ENCODE assay signal across 38 mouse cellular contexts in genomic region chr1:34465445-34465844, GRCm38 (mm10). TPM values are rescaled to one million over a fixed set of nuclear protein-coding genes. Genes with fewer than 3 reads are reported as not detected.
DNase-seq lines count a peak whose midpoint lies in the region; ATAC-seq and TF ChIP-seq lines count a peak whose summit lies in the region.
"Had no signal": no experiment of that assay in that cellular context is flagged by ENCODE, and none has a peak within 500 bp of the region (broad histone marks: within the 10 kb centered on the region; RNA-seq: fewer than 3 reads in every experiment).

No protein-coding gene starts in this region.

- peak; percentile 43; the same call in 1 of the 2 replicates for ATAC-seq in lung, postnatal 0 days
- ATAC-seq in erythroblast, adult 5-6 weeks (replicated peaks; ENCODE audit: low FRiP score, poor library complexity, severe bottlenecking), result peak; percentile 43; the same call in 1 of the 2 replicates
- peak; percentile 47 for ATAC-seq in liver, embryonic 13.5 days (ENCODE audit: low read depth)
- ATAC-seq in megakaryocyte progenitor cell, adult 5-6 weeks (replicated peaks; ENCODE audit: poor library complexity), result peak; percentile 59
- ATAC-seq: forebrain, embryonic 13.5 days; hindbrain, postnatal 0 days; intestine, embryonic 16.5 days; midbrain, embryonic 16.5 days had no signal

- DNase-seq in lung, postnatal 0 days (ENCODE audit: low spot score), result no peak
- no peak for DNase-seq in lung, adult 2 months
- no peak for DNase-seq in liver, embryonic 13.5 days
- no peak for DNase-seq in thymus, postnatal 36 days
- DNase-seq in embryo, embryonic 9.5 days (ENCODE audit: extremely low spot score), result no peak
- DNase-seq in gastrocnemius, adult 18-20 months (ENCODE audit: low spot score), result no peak
- DNase-seq: adrenal gland, postnatal 25 days; cerebellum, adult 9-10 months; cerebellum, postnatal 36 days; embryo, embryonic 11 days; gastrocnemius, postnatal 10 days; heart, postnatal 36 days; kidney, adult 8-10 months; kidney, postnatal 4 days; layer of hippocampus, postnatal 36 days; left cerebral cortex, postnatal 4 days; lung, embryonic 14.5 days; right cerebral cortex, postnatal 25 days; thymus, postnatal 25 days had no signal

- no peaks in the 10 kb centered on the region for H3K36me3 ChIP-seq in lung, postnatal 0 days (ENCODE audit: insufficient read depth, low read length)
- no peaks in the 10 kb centered on the region for H3K36me3 ChIP-seq in liver, embryonic 13.5 days
- H3K36me3 ChIP-seq: embryonic facial prominence, embryonic 13.5 days; heart, embryonic 10.5 days; heart, embryonic 15.5 days; hindbrain, embryonic 12.5 days; midbrain, embryonic 10.5 days had no signal

- TF ChIP-seq CTCF in lung, postnatal 0 days (IDR thresholded peaks at IDR 0.05), result no peak
- no peak for TF ChIP-seq CTCF in lung, adult 2 months (IDR thresholded peaks at IDR 0.05; ENCODE audit: insufficient read depth, low read length)

- 49% methylated on average over 6 of the region's 6 CpGs for WGBS in lung, postnatal 0 days
- 48% methylated on average over 6 of the region's 6 CpGs for WGBS in lung, adult 2 months
- 36% methylated on average over 6 of the region's 6 CpGs for WGBS in liver, embryonic 13.5 days (ENCODE audit: insufficient replicate concordance)

- no peak overlapping the region for H3K4me3 ChIP-seq in lung, postnatal 0 days (ENCODE audit: low read depth, low read length)
- H3K4me3 ChIP-seq in lung, adult 2 months (replicated peaks; ENCODE audit: extremely low read depth, low read depth, low read length), result no peak overlapping the region
- no peak overlapping the region for H3K4me3 ChIP-seq in liver, embryonic 13.5 days (replicated peaks)
- H3K4me3 ChIP-seq: embryonic facial prominence, embryonic 13.5 days; erythroblast, embryonic 14.5 days; forebrain, embryonic 13.5 days; heart, embryonic 10.5 days; heart, embryonic 15.5 days; hindbrain, embryonic 12.5 days; midbrain, embryonic 10.5 days had no signal

- H3K27me3 ChIP-seq in lung, postnatal 0 days (replicated peaks; ENCODE audit: insufficient read depth, low read length), result no peaks in the 10 kb centered on the region
- H3K27me3 ChIP-seq in liver, embryonic 13.5 days, result no peaks in the 10 kb centered on the region; the same call in 1 of the 2 replicates

- no peak overlapping the region for H3K9ac ChIP-seq in lung, postnatal 0 days (replicated peaks; ENCODE audit: low read depth)
- H3K9ac ChIP-seq in liver, embryonic 13.5 days, result no peak overlapping the region
- H3K9ac ChIP-seq: embryonic facial prominence, embryonic 13.5 days; forebrain, embryonic 13.5 days; heart, embryonic 15.5 days; hindbrain, embryonic 12.5 days; lung, embryonic 14.5 days had no signal

- H3K4me2 ChIP-seq in lung, postnatal 0 days (replicated peaks; ENCODE audit: low read depth, low read length), result no peak overlapping the region
- no peak overlapping the region for H3K4me2 ChIP-seq in liver, embryonic 13.5 days
- H3K4me2 ChIP-seq: embryonic facial prominence, embryonic 13.5 days; forebrain, embryonic 13.5 days; heart, embryonic 15.5 days; hindbrain, embryonic 12.5 days; lung, embryonic 14.5 days had no signal

- H3K9me3 ChIP-seq in lung, postnatal 0 days (ENCODE audit: low read length), result no peaks in the 10 kb centered on the region
- no peaks in the 10 kb centered on the region for H3K9me3 ChIP-seq in liver, embryonic 13.5 days (replicated peaks)
- H3K9me3 ChIP-seq: embryonic facial prominence, embryonic 13.5 days; forebrain, embryonic 13.5 days; heart, embryonic 10.5 days; heart, embryonic 15.5 days; hindbrain, embryonic 12.5 days; midbrain, embryonic 10.5 days had no signal

- no peaks in the 10 kb centered on the region for H3K4me1 ChIP-seq in lung, postnatal 0 days (ENCODE audit: insufficient read depth, low read depth, low read length)
- no peaks in the 10 kb centered on the region for H3K4me1 ChIP-seq in lung, adult 2 months (ENCODE audit: control insufficient read depth, insufficient read depth, low read length)
- H3K4me1 ChIP-seq in liver, embryonic 13.5 days (replicated peaks), result peaks cover 15% of the 10 kb centered on the region
- H3K4me1 ChIP-seq: embryonic facial prominence, embryonic 13.5 days; forebrain, embryonic 13.5 days; heart, embryonic 10.5 days; heart, embryonic 15.5 days; hindbrain, embryonic 12.5 days had no signal

- no peak overlapping the region for H3K27ac ChIP-seq in lung, postnatal 0 days (ENCODE audit: low read length)
- H3K27ac ChIP-seq in liver, embryonic 13.5 days, result no peak overlapping the region
- H3K27ac ChIP-seq: embryonic facial prominence, embryonic 13.5 days; forebrain, embryonic 13.5 days; heart, embryonic 10.5 days; heart, embryonic 15.5 days; hindbrain, embryonic 12.5 days; hindbrain, postnatal 0 days; kidney, postnatal 0 days; midbrain, embryonic 10.5 days had no signal

- no peak for TF ChIP-seq EP300 in lung, postnatal 0 days (IDR thresholded peaks at IDR 0.05)

- no peak for TF ChIP-seq POLR2A in lung, adult 2 months (IDR thresholded peaks at IDR 0.05; ENCODE audit: borderline replicate concordance, extremely low read depth, low read depth, low read length)

RNA-seq across cellular contexts. Expression of gene Ptpn18, which starts 5.9 kb away (rescaled TPM):
- 36.0 and 39.8 TPM in 2 replicates for polyA plus RNA-seq in lung, postnatal 0 days (2015; fragmentation: Nextera tagmentation; extraction: Ambion mirVana)
- polyA plus RNA-seq in lung, adult 2 months (2012; rRNA removed), result 95.1 and 177 TPM in 2 replicates
- 7.3 and 13.4 TPM in 2 replicates for total RNA-seq in erythroblast, adult 5-6 weeks (2015; ENCODE audit: low replicate concordance)
- total RNA-seq in erythroblast, adult 5-6 weeks (2017; ENCODE audit: low replicate concordance), result 23.1 and 47.7 TPM in 2 replicates
- 14.4 and 16.9 TPM in 2 replicates for polyA plus RNA-seq in liver, embryonic 13.5 days (2015; fragmentation: Nextera tagmentation; extraction: Ambion mirVana)
- total RNA-seq in megakaryocyte progenitor cell, adult 5-6 weeks (2015), result 51.7 and 55.5 TPM in 2 replicates
- 287 and 316 TPM in 2 replicates for total RNA-seq in megakaryocyte progenitor cell, adult 5-6 weeks (2017)
- 1 to 10 TPM; 1.4 to 1.9 TPM for total RNA-seq in gastrocnemius, adult 18-20 months (2021)

RNA-seq across cellular contexts. Expression of gene Imp4, which starts 25.8 kb away (rescaled TPM):
- 39.9 and 41.6 TPM in 2 replicates for polyA plus RNA-seq in lung, postnatal 0 days (2015; fragmentation: Nextera tagmentation; extraction: Ambion mirVana)
- polyA plus RNA-seq in lung, adult 2 months (2012; rRNA removed), result 29.2 and 45.3 TPM in 2 replicates
- total RNA-seq in erythroblast, adult 5-6 weeks (2015; ENCODE audit: low replicate concordance), result 20.5 and 20.6 TPM in 2 replicates
- 5.8 and 6.1 TPM in 2 replicates for total RNA-seq in erythroblast, adult 5-6 weeks (2017; ENCODE audit: low replicate concordance)
- 73.8 and 81.4 TPM in 2 replicates for polyA plus RNA-seq in liver, embryonic 13.5 days (2015; fragmentation: Nextera tagmentation; extraction: Ambion mirVana)
- 53.6 and 69.7 TPM in 2 replicates for total RNA-seq in megakaryocyte progenitor cell, adult 5-6 weeks (2015)
- 29.5 and 32.1 TPM in 2 replicates for total RNA-seq in megakaryocyte progenitor cell, adult 5-6 weeks (2017)
- total RNA-seq in gastrocnemius, adult 18-20 months (2021), result 10 to 100 TPM; 10.3 to 13.4 TPM

RNA-seq across cellular contexts. Expression of gene Ccdc115, which starts 26.0 kb away (rescaled TPM):
- polyA plus RNA-seq in lung, postnatal 0 days (2015; fragmentation: Nextera tagmentation; extraction: Ambion mirVana), result 30.6 and 31.4 TPM in 2 replicates
- 21.8 and 21.9 TPM in 2 replicates for polyA plus RNA-seq in lung, adult 2 months (2012; rRNA removed)
- 21.1 and 25.5 TPM in 2 replicates for total RNA-seq in erythroblast, adult 5-6 weeks (2015; ENCODE audit: low replicate concordance)
- total RNA-seq in erythroblast, adult 5-6 weeks (2017; ENCODE audit: low replicate concordance), result 9.9 and 12.1 TPM in 2 replicates
- 28.2 and 30.8 TPM in 2 replicates for polyA plus RNA-seq in liver, embryonic 13.5 days (2015; fragmentation: Nextera tagmentation; extraction: Ambion mirVana)
- 52.4 and 54.5 TPM in 2 replicates for total RNA-seq in megakaryocyte progenitor cell, adult 5-6 weeks (2015)
- 65.5 and 65.9 TPM in 2 replicates for total RNA-seq in megakaryocyte progenitor cell, adult 5-6 weeks (2017)
- 10 to 100 TPM; 11.7 to 12.6 TPM for total RNA-seq in gastrocnemius, adult 18-20 months (2021)

RNA-seq across cellular contexts. Expression of gene Prss39, which starts 32.8 kb away (rescaled TPM):
- polyA plus RNA-seq in lung, postnatal 0 days (2015; fragmentation: Nextera tagmentation; extraction: Ambion mirVana), result not detected in 2 replicates
- 0.14 TPM in 1 of 2 replicates, not detected in the other for polyA plus RNA-seq in lung, adult 2 months (2012; rRNA removed)
- total RNA-seq in erythroblast, adult 5-6 weeks (2015; ENCODE audit: low replicate concordance), result not detected in 2 replicates
- not detected in 2 replicates for total RNA-seq in erythroblast, adult 5-6 weeks (2017; ENCODE audit: low replicate concordance)
- not detected in 2 replicates for polyA plus RNA-seq in liver, embryonic 13.5 days (2015; fragmentation: Nextera tagmentation; extraction: Ambion mirVana)
- 0.29 TPM in 1 of 2 replicates, not detected in the other for total RNA-seq in megakaryocyte progenitor cell, adult 5-6 weeks (2015)
- total RNA-seq in megakaryocyte progenitor cell, adult 5-6 weeks (2017), result not detected in 2 replicates
- not detected for total RNA-seq in gastrocnemius, adult 18-20 months (2021)
- total RNA-seq: adrenal gland, postnatal 25 days; gastrocnemius, postnatal 10 days; heart, postnatal 36 days; hindbrain, postnatal 0 days; layer of hippocampus, adult 8-10 months; layer of hippocampus, postnatal 36 days; left cerebral cortex, postnatal 4 days; neutrophil, adult 5-6 weeks had no signal
- polyA plus RNA-seq: brain, embryonic 14.5 days; embryonic facial prominence, embryonic 13.5 days; erythroblast, embryonic 14.5 days; forebrain, embryonic 13.5 days; heart, embryonic 10.5 days; heart, embryonic 15.5 days; hindbrain, embryonic 12.5 days; hindbrain, postnatal 0 days; intestine, embryonic 16.5 days; kidney, postnatal 0 days; limb, embryonic 14.5 days; lung, embryonic 14.5 days; midbrain, embryonic 10.5 days; midbrain, embryonic 16.5 days; neural tube, embryonic 11.5 days; stomach, embryonic 16.5 days had no signal
